Mouse (Mus musculus) MN1 (cell line): ENCODE results near the gene Cct5.

Experiments used
- DNase-seq: peaks from one replicate; pipeline ENCODE4 v3.0.0-alpha.2; 2016; ENCODE audit warnings: low spot score

Cct5 gene

GRCm38 (mm10) chr15:31563577-31564546 lies 37.7 kb downstream of the Cct5 start:
- no peak for DNase-seq

- no peak for DNase-seq
Observed at GRCm38 (mm10) chr15:31562847-31563246, 38.8 kb downstream of the Cct5 start.

- no peak for DNase-seq
Observed at GRCm38 (mm10) chr15:31561976-31562375, 39.6 kb downstream of the Cct5 start.

DNA sequence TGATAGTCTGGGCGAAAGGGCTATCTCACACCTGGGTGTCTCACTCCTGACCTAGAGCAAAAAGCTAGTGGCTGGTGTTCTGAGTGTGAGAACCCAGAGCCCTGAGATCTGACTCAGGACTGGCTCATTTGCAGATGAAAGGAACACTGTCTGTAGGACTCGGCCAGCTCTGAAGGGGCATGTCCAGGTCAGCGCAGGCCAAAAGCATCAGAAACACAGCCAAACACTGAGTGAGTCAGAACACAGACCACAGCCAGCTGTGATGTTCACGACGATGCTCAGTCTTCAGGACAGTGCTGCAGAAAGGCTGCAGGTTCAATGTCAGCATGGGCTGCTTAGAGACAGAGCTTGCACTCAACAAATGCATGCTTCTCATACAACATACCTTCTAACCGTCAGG lies 40.2 kb downstream of the Cct5 start:
- DNase-seq: no peak

DNA sequence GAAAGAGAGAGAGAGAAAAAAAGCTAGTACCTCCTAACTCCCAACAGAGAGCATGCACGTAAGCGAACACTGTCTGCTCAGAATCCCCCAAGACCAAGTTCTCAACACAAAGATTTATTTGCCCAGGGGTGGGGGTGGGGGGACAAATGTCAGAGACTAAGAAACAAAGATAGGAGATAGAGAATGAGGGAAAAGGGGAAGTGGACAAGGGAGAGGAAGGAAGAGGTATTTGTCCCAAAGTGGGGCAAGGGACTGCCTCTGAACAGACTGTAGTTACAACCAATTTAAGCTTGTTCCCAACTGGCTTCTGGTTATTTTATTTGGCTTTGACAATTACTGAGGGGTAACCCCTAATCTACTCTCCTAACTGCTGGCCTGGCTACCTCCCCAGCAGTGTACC lies 46.7 kb downstream of the Cct5 start:
- DNase-seq: no peak

DNA sequence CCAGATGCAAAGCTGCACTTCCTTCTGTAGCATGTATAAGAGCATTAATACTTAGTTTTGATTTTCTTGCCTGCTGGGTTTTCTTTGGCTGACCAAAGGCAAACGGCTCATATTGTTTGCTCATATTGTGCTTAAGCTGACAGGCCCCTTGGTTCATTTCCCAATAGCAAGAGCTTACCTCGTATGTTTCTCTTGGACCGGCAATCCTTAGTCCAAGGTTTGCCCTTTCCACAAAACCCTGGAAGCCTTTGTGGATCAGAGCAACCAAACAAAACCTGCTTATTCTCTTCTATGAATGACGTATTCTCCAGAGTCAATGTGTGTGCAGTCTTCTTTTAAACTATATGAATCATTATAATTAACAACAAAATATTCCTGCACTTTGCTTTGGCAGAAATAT lies 51.2 kb downstream of the Cct5 start:
- DNase-seq: no peak

GRCm38 (mm10) chr15:31547421-31547820 lies 54.2 kb downstream of the Cct5 start:
- no peak for DNase-seq

- DNase-seq: no peak
Observed at GRCm38 (mm10) chr15:31546291-31546690, 55.3 kb downstream of the Cct5 start.

GRCm38 (mm10) chr15:31545058-31545457 lies 56.5 kb downstream of the Cct5 start:
- DNase-seq: no peak

DNA sequence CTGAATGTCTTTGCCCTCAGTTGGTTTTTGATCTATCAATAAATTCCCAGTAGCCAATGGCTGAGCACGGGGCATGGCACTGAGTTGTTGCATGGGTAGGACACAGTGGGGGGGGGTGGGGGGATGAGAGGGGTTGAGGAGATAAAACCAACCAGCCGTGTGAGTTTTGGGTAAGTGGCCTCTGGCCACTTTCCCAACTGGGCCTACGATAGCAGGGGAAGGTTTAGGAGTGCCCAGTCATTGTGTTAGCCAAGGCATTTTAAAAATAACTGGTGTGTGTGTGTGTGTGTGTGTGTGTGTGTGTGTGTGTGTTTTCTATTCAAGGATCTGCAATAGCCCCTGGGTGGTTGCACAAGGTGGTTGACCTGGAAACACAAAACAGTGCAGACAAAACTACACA lies 58.4 kb downstream of the Cct5 start:
- DNase-seq: no peak

- DNase-seq: no peak
Observed at GRCm38 (mm10) chr15:31542013-31542958, 59.3 kb downstream of the Cct5 start.
